Mouse (Mus musculus): Measurements from ENCODE around the gene Gm8978. TPM values are rescaled to one million over a fixed set of nuclear protein-coding genes. Genes with fewer than 3 reads are reported as not detected.
A peak's percentile ranks its signal among the peaks of the same experiment; 100 is the strongest.
"Not testable (repeated sequence)": the region's sequence is repeated elsewhere in the genome, so short reads cannot be mapped to it uniquely, and the experiment has no call there.

The Gm8978 gene
- not detected for total RNA-seq (2022)

DNA sequence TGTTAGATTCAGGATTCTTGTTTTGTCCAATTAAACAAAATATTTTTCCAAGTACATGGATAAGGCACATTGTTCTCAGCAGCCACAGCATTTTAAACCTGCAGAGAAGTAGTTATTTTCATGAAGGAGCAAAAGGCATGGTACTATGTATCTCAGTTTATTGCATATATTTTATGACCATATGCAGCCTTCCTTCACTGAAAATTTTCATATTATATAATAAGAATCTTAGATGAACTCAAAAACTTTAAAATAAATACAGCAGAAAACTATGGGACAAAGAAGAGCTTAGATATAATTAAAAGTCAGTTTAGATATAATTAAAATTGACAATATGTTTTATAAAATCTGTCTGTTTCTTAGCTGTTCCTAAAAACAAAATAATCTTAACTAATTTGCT, at the start of gene Gm8978:
TSS of gene Gm8978 (minus strand) at position 101 of the 400 bp plus-strand sequence.
- DNase-seq (ENCODE audit: low spot score in 2 of 2) = not testable (repeated sequence)

DNA sequence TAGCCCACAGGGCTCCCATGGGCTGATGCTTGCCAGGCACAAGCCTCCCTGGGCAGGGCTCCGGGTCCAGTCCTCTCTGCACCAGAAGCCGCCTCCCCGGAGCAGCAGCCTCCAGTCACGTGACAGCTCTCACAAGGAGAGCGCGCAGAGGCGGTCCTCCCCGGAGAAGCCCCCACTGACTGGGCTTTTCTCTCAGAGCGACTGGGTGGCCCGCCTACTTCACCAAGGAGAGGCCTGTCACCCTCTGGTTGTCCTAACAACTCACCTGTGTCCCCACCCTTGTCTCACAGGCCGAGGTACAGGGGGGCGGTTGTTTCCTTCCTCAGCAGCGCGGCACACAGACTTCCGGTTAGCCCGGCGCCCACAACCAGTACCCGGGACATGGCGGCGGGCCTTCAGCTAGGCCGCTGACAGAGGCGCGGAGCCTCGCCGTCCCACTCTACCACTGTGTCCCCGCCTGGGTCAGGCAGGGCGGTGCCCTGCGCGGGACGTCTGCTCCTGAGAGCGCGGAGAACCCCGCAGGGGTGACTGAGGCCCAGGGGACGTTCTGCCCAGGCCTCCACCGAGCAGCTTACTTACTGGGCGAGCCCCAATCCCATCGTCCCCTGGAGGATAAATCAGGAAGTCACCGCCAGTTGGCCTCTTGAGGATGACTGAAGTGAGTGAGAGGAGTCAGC, 35.3 kb downstream of the Gm8978 start:
- DNase-seq (ENCODE audit: low spot score in 2 of 2) = peak; percentile 29 to 39

DNA sequence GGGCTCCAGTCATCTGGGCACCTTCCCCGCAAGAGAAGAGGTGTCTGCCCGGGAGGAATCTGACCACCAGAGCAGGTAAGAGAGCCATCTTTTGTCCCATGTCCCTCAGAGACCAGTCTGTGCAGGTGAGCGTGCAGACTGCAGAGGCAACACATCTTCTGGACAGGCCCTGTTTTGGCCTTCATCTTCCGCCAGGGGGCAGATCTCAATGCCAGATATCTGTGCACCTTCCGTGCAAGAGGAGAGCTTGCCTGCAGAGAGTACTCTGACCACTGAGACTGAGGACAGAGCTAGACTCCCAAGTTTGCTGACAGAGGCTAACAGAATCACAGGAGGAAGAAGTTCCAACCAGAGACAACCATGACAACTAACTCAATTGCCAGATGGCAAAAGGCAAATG, 56.5 kb downstream of the Gm8978 start:
- DNase-seq (ENCODE audit: low spot score in 2 of 2) = not testable (repeated sequence)

Small RNA genes lying within 50 kb of the gene (microRNA-seq; reads per million reads assigned to microRNA genes)
- 0 reads per million in 2 experiments for gene Gm27440

Other genes with a start within 250 kb of the Gm8978 start
- gene Rnls, start 233.0 kb downstream of the Gm8978 start, total RNA-seq (2022) = 1 to 10 TPM; 1.1 to 2.1 (median 1.6) TPM
- gene Lipo4, start 107.5 kb downstream of the Gm8978 start, total RNA-seq (2022) = under 1 TPM in 2 of 4 experiments, not detected in 2; 0.14 to 0.30 TPM
- gene Lipo2, start 126.1 kb upstream of the Gm8978 start, total RNA-seq (2022) = under 1 TPM in 3 of 4 experiments, not detected in 1; 0.35 to 0.46 (median 0.44) TPM
- gene Lipo3, start 136.7 kb upstream of the Gm8978 start, total RNA-seq (2022) = 1 to 10 TPM; 5.3 to 6.7 (median 5.8) TPM
- not detected for gene Lipo1, start 162.2 kb upstream of the Gm8978 start, total RNA-seq (2022)